In genomic region chr11:82746857-82747366, GRCm38 (mm10) we compare ENCODE assay signal across 9 mouse cellular contexts. TPM values are rescaled to one million over a fixed set of nuclear protein-coding genes. Genes with fewer than 3 reads are reported as not detected.
A peak's percentile ranks its signal among the peaks of the same experiment; 100 is the strongest.
DNase-seq lines count a peak whose midpoint lies in the region; ATAC-seq and TF ChIP-seq lines count a peak whose summit lies in the region.
"Had no signal": no experiment of that assay in that cellular context is flagged by ENCODE, and none has a peak within 500 bp of the region (broad histone marks: within the 10 kb centered on the region; RNA-seq: fewer than 3 reads in every experiment).

No protein-coding gene starts in this region.

- in situ Hi-C loops in CH12.LX (cut with MboI; ENCODE audit: low pct_ligation_motif_present, low pct_unique_long_range_greater_than_20kb, low sequenced_read_pairs), result loop anchor here (5.0 kb wide), 1 partner anchor 140 kb away; no protein-coding TSS in a partner anchor

- no peak; the same call in none of the 2 replicates for TF ChIP-seq RAD21 in CH12.LX (IDR thresholded peaks at IDR 0.05; ENCODE audit: low read depth, low read length)

- H3K27me3 ChIP-seq in CH12.LX (replicated peaks), result peaks cover 1% of the 10 kb centered on the region

- dilution Hi-C loops in CH12.LX (cut with MboI; ENCODE audit: extremely low pct_ligation_motif_present, extremely low pct_unique_long_range_greater_than_20kb, low sequenced_read_pairs), result no loop called here

- H3K9ac ChIP-seq in CH12.LX (ENCODE audit: insufficient read depth, low read depth), result peak overlapping the region; percentile 52
- H3K9ac ChIP-seq: limb, embryonic 13.5 days had no signal

- H3K79me2 ChIP-seq in CH12.LX (replicated peaks; ENCODE audit: control insufficient read depth, extremely low read depth, insufficient read depth, poor library complexity, severe bottlenecking), result no peaks in the 10 kb centered on the region

- TF ChIP-seq CTCF in CH12.LX (conservative IDR thresholded peaks at IDR 0.05 in 1 of 2, IDR thresholded peaks at IDR 0.05 in 1 of 2; ENCODE audit: low read depth in 2 of 2, low read length in 2 of 2), result no peak

- no peaks in the 10 kb centered on the region for H3K36me3 ChIP-seq in CH12.LX (replicated peaks in 1 of 2; ENCODE audit: control insufficient read depth in 1 of 2, insufficient read depth in 1 of 2, low read length in 1 of 2)
- H3K36me3 ChIP-seq: limb, embryonic 13.5 days had no signal

- DNase-seq in CH12.LX (ENCODE audit: extremely low read depth), result peak; percentile 88
- peak; percentile 10 for DNase-seq in brain, adult 2 months (ENCODE audit: low read depth, low spot score)
- DNase-seq in heart, postnatal 4 days, result peak; percentile 13
- peak; percentile 21 for DNase-seq in skeletal muscle tissue, adult 2 months (ENCODE audit: low read depth, low spot score)
- DNase-seq in cerebellum, postnatal 14 days, result no peak
- no peak for DNase-seq in frontal cortex, adult 2 months (ENCODE audit: extremely low spot score in 1 of 2, low spot score in 1 of 2)
- DNase-seq in cerebellum, adult 11-12 months, result no peak

- TF ChIP-seq POLR2A in CH12.LX (IDR thresholded peaks at IDR 0.05; ENCODE audit: low read depth, low read length), result peak; percentile 76

- no peak for ATAC-seq in frontal cortex, adult (ENCODE audit: low TSS enrichment)

- H3K4me2 ChIP-seq in CH12.LX (ENCODE audit: insufficient read depth, low read depth, poor library complexity, severe bottlenecking), result peak overlapping the region; percentile 96
- H3K4me2 ChIP-seq: limb, embryonic 13.5 days had no signal

- peak overlapping the region; percentile 38 to 53 (median 49) for H3K4me3 ChIP-seq in CH12.LX (replicated peaks in 1 of 3; ENCODE audit: low read depth in 2 of 3, low read length in 2 of 3, poor library complexity in 1 of 3)
- H3K4me3 ChIP-seq: limb, embryonic 13.5 days had no signal

- peaks cover 4% of the 10 kb centered on the region for H3K9me3 ChIP-seq in CH12.LX (replicated peaks; ENCODE audit: low read length)
- H3K9me3 ChIP-seq: limb, embryonic 13.5 days had no signal

- H3K27ac ChIP-seq in CH12.LX (ENCODE audit: insufficient read depth, low read depth), result peak overlapping the region; percentile 83
- H3K27ac ChIP-seq: limb, embryonic 13.5 days had no signal

- peak; percentile 80 for TF ChIP-seq EP300 in CH12.LX (IDR thresholded peaks at IDR 0.05; ENCODE audit: low read length)

- H3K4me1 ChIP-seq in CH12.LX (ENCODE audit: control insufficient read depth in 1 of 2, insufficient read depth in 2 of 2), result peaks cover 0 to 12% of the 10 kb centered on the region in 2 experiments; a peak in 1 of 4 replicates
- H3K4me1 ChIP-seq: limb, embryonic 13.5 days had no signal

TF ChIP-seq in CH12.LX, 34 proteins besides CTCF, POLR2A, EP300 and RAD21:
- TF ChIP-seq E2F4 (IDR thresholded peaks at IDR 0.05; ENCODE audit: insufficient replicate concordance, low read depth, low read length) (no peak), ELF1 (IDR thresholded peaks at IDR 0.05; ENCODE audit: low read depth, low read length) (peak; percentile 81), KAT2A (IDR thresholded peaks at IDR 0.05; ENCODE audit: insufficient replicate concordance, low read length) (0 out of 2 replicates have a peak, but pooled peaks have one; percentile 36), SIN3A (IDR thresholded peaks at IDR 0.05; ENCODE audit: low read length) (peak; percentile 91), UBTF (IDR thresholded peaks at IDR 0.05; ENCODE audit: low read depth, low read length) (no peak), NELFE (IDR thresholded peaks at IDR 0.05; ENCODE audit: low read depth, low read length) (peak; percentile 76), JUN (IDR thresholded peaks at IDR 0.05; ENCODE audit: insufficient read depth, low read depth, low read length) (no peak), TCF12 (IDR thresholded peaks at IDR 0.05; ENCODE audit: low read depth, low read length) (peak; percentile 83), POLR2AphosphoS2 (IDR thresholded peaks at IDR 0.05; ENCODE audit: low read depth, low read length) (no peak), IRF4 (IDR thresholded peaks at IDR 0.05; ENCODE audit: low read depth, low read length) (peak; percentile 93), MAZ (IDR thresholded peaks at IDR 0.05; ENCODE audit: low read depth, low read length) (no peak), CHD1 (IDR thresholded peaks at IDR 0.05; ENCODE audit: low read depth, low read length) (no peak), MYC (IDR thresholded peaks at IDR 0.05; ENCODE audit: low read depth, low read length) (peak; percentile 57; the same call in 1 of the 2 replicates), TBP (conservative IDR thresholded peaks at IDR 0.05; ENCODE audit: low read depth, low read length) (peak; percentile 82; the same call in 1 of the 2 replicates), RCOR1 (conservative IDR thresholded peaks at IDR 0.05; ENCODE audit: low read depth, low read length) (no peak; the same call in 1 of the 2 replicates), ZKSCAN1 (IDR thresholded peaks at IDR 0.05; ENCODE audit: borderline replicate concordance, low read depth, low read length) (no peak), ZC3H11A (IDR thresholded peaks at IDR 0.05; ENCODE audit: low read depth, low read length) (no peak), SMC3 (IDR thresholded peaks at IDR 0.05; ENCODE audit: low read depth, low read length) (peak; percentile 42), ZMIZ1 (IDR thresholded peaks at IDR 0.05; ENCODE audit: low read depth, low read length) (no peak), ETS1 (conservative IDR thresholded peaks at IDR 0.05; ENCODE audit: low read depth, low read length) (peak; percentile 92), NRF1 (IDR thresholded peaks at IDR 0.05; ENCODE audit: low read depth, low read length) (peak; percentile 27; the same call in 1 of the 2 replicates), JUND (conservative IDR thresholded peaks at IDR 0.05; ENCODE audit: low read depth, low read length) (0 out of 2 replicates have a peak, but pooled peaks have one; percentile 20), ZNF384 (IDR thresholded peaks at IDR 0.05; ENCODE audit: low read depth, low read length) (peak; percentile 39; the same call in 1 of the 2 replicates), USF1 (IDR thresholded peaks at IDR 0.05; ENCODE audit: low read depth, low read length) (no peak), MEF2A (IDR thresholded peaks at IDR 0.05; ENCODE audit: borderline replicate concordance, low read depth, low read length) (peak; percentile 63; the same call in 1 of the 2 replicates), MAFK (IDR thresholded peaks at IDR 0.05; ENCODE audit: insufficient replicate concordance, low read length) (peak; percentile 94), GABPA (IDR thresholded peaks at IDR 0.05; ENCODE audit: insufficient replicate concordance, low read depth, low read length) (no peak), CHD2 (IDR thresholded peaks at IDR 0.05; ENCODE audit: low read length) (no peak), BHLHE40 (IDR thresholded peaks at IDR 0.05; ENCODE audit: low read depth, low read length) (peak; percentile 55; the same call in 1 of the 2 replicates), HCFC1 (IDR thresholded peaks at IDR 0.05; ENCODE audit: low read depth, low read length) (peak; percentile 46; the same call in 1 of the 2 replicates), MAX (IDR thresholded peaks at IDR 0.05; ENCODE audit: low read length) (peak; percentile 87), PAX5 (IDR thresholded peaks at IDR 0.05; ENCODE audit: low read length) (no peak), USF2 (conservative IDR thresholded peaks at IDR 0.05; ENCODE audit: low read depth, low read length) (no peak), MXI1 (IDR thresholded peaks at IDR 0.05; ENCODE audit: low read depth, low read length) (peak; percentile 78; the same call in 1 of the 2 replicates)

RNA-seq across cellular contexts. Expression of gene Cct6b, which starts 17.2 kb away (rescaled TPM):
- 0.25 and 0.64 TPM in 2 replicates for total RNA-seq in CH12.LX (2012; rRNA removed)
- total RNA-seq in CH12.LX (2014; rRNA removed), result 0.44 and 0.58 TPM in 2 replicates
- polyA plus RNA-seq in CH12.LX (2012; ENCODE audit: insufficient read length, low read depth), result 0.24 and 0.27 TPM in 2 replicates
- total RNA-seq in heart, postnatal 4 days (2021), result under 1 TPM in 1 of 2 experiments, not detected in 1; 0.27 TPM
- 0.13 and 0.18 TPM in 2 replicates for polyA plus RNA-seq in frontal cortex, adult 2 months (2012; rRNA removed)

RNA-seq across cellular contexts. Expression of gene Zfp830, which starts 17.2 kb away (rescaled TPM):
- total RNA-seq in CH12.LX (2012; rRNA removed) (32.4 and 39.9 TPM in 2 replicates), CH12.LX (2014; rRNA removed) (28.7 and 29.9 TPM in 2 replicates)
- polyA plus RNA-seq in CH12.LX (2012; ENCODE audit: insufficient read length, low read depth), result 38.7 and 44.2 TPM in 2 replicates
- total RNA-seq in heart, postnatal 4 days (2021), result 10 to 100 TPM; 16.5 to 17.4 TPM
- polyA plus RNA-seq in frontal cortex, adult 2 months (2012; rRNA removed), result 13.0 and 13.7 TPM in 2 replicates

RNA-seq across cellular contexts. Expression of gene Lig3, which starts 34.0 kb away (rescaled TPM):
- total RNA-seq in CH12.LX (2012; rRNA removed) (45.2 and 63.5 TPM in 2 replicates), CH12.LX (2014; rRNA removed) (40.9 and 45.7 TPM in 2 replicates)
- polyA plus RNA-seq in CH12.LX (2012; ENCODE audit: insufficient read length, low read depth), result 97.4 and 101 TPM in 2 replicates
- total RNA-seq in heart, postnatal 4 days (2021), result 10 to 100 TPM; 24.6 to 25.8 TPM
- polyA plus RNA-seq in frontal cortex, adult 2 months (2012; rRNA removed), result 18.6 and 23.3 TPM in 2 replicates

Comparison
In these comparisons a context has a peak if more than half of its experiments do, and no peak if none do; other contexts are left out.
1. DNase-seq: peak in CH12.LX (single experiment), brain, adult 2 months (single experiment), heart, postnatal 4 days (single experiment) and skeletal muscle tissue, adult 2 months (single experiment); none in cerebellum, postnatal 14 days (0 of 2), frontal cortex, adult 2 months (0 of 2) and cerebellum, adult 11-12 months (single experiment).